Mouse (Mus musculus) liver, embryonic 14.5 days (tissue): ENCODE measurements around the gene Kin. TPM values are rescaled to one million over a fixed set of nuclear protein-coding genes. Genes with fewer than 3 reads are reported as not detected.

Experiments
- ATAC-seq: fragments of 200-750 bp; cut with Nextera tagmentation; 2 replicates; pipeline ENCODE4 v1.8.0; 2017; ENCODE audit warnings: moderate number of reproducible peaks, mild to moderate bottlenecking, moderate library complexity; ENCODE audit not compliant: insufficient read depth
- DNase-seq, 3 experiments: peaks; one replicate each; pipeline ENCODE4 v3.0.0-alpha.2; 2012 to 2013; ENCODE audit warnings: low read depth in 3 of 3, low spot score in 3 of 3
- H3K27ac ChIP-seq: fragments of 300-500 bp; sonication (generic); 2 replicates; pipeline ENCODE4 v1.5.1; 2014; ENCODE audit warnings: moderate library complexity, mild to moderate bottlenecking, control low read depth, inconsistent platforms
- H3K27me3 ChIP-seq: fragments of 300-500 bp; sonication (generic); 2 replicates; pipeline ENCODE4 v1.6.1; 2014; ENCODE audit warnings: mild to moderate bottlenecking, low read length, moderate library complexity; ENCODE audit not compliant: control insufficient read depth, insufficient read depth
- H3K36me3 ChIP-seq: fragments of 300-500 bp; sonication (generic); replicated peaks from 2 replicates; pipeline ENCODE4 v1.6.1; 2014; ENCODE audit warnings: low read depth; ENCODE audit not compliant: control insufficient read depth, insufficient read depth
- H3K4me1 ChIP-seq, 2 experiments: fragments of 200-500 bp in 1 of 2; fragments of 300-500 bp in 1 of 2; sonication (generic) in 1 of 2; replicated peaks; 2 replicates each; pipeline ENCODE4 v1.6.1; 2012 to 2014; ENCODE audit warnings: antibody characterized with exemption in 1 of 2, inconsistent platforms in 1 of 2, low read length in 1 of 2; ENCODE audit not compliant: control insufficient read depth in 2 of 2, insufficient read depth in 2 of 2
- H3K4me2 ChIP-seq: fragments of 300-500 bp; sonication (generic); 2 replicates; pipeline ENCODE4 v1.6.1; 2014; ENCODE audit warnings: low read depth, mild to moderate bottlenecking, control low read depth, moderate library complexity
- H3K4me3 ChIP-seq, 2 experiments: fragments of 200-500 bp in 1 of 2; fragments of 300-500 bp in 1 of 2; sonication (generic) in 1 of 2; 2 replicates each; pipeline ENCODE4 v1.5.1; 2012 to 2014; ENCODE audit warnings: low read depth in 2 of 2, low read length in 2 of 2, mild to moderate bottlenecking in 2 of 2, control low read depth in 1 of 2, inconsistent platforms in 1 of 2, moderate library complexity in 1 of 2; ENCODE audit not compliant: insufficient read depth in 1 of 2
- H3K9ac ChIP-seq: fragments of 300-500 bp; sonication (generic); replicated peaks from 2 replicates; pipeline ENCODE4 v1.6.1; 2014; ENCODE audit warnings: mild to moderate bottlenecking, control low read depth, moderate library complexity
- H3K9me3 ChIP-seq: fragments of 300-500 bp; sonication (generic); 2 replicates; pipeline ENCODE4 v1.6.1; 2016; ENCODE audit warnings: low read length, mixed read lengths; ENCODE audit not compliant: control insufficient read depth
- CTCF ChIP-seq: IDR thresholded peaks from 2 replicates; pipeline ENCODE4 v1.5.1; 2016; ENCODE audit warnings: antibody characterized with exemption, low read depth, control low read depth
- EP300 ChIP-seq: IDR thresholded peaks from 2 replicates; pipeline ENCODE4 v1.6.1; 2016; ENCODE audit warnings: antibody characterized with exemption, low read depth
- WGBS: fragments of 180-500 bp; shearing (Covaris S2); extraction: QIAGEN DNeasy Blood & Tissue Kit; methylation state at CpG from one replicate; pipeline ENCODE4 v1.1.7; 2014; ENCODE audit not compliant: insufficient replicate concordance; 5-methylcytosine and 5-hydroxymethylcytosine counted together
- polyA plus RNA-seq, 2 experiments: library from polyadenylated mRNA; depleted of rRNA in 1 of 2; stranded (reverse) in 1 of 2; unstranded in 1 of 2; fragments of >200 nt; fragmentation: Nextera tagmentation in 1 of 2; extraction: Ambion mirVana in 1 of 2; gene quantifications; 2 replicates each; pipeline versions ENCODE4 v1.2.1 to v1.2.3; 2012 to 2014

The Kin gene
- polyA plus RNA-seq, 2 experiments, result 8.7 to 14.6 TPM

DNA sequence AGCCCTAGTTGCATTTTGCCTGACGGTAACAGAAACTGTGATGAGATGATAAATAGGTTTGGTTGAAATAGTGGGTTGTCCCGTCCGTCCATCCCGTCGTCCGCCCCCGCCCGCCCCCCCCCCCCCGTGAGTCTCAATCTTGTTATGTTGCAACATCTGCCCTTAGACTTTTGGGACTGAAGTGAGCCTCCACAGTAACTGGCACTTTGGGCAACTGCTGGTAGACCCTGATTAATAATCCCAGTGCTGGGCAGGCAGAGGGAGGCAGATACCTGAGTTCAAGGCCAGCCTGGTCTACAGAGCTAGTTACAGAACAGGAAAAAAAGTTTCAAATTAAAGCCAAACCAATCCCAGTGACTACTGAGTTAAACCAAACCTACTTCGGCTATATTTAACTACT, 30.9 kb upstream of the Kin start:
- ATAC-seq (no peak), DNase-seq (peak in 1 of 3 experiments; percentile 11)
- Histone ChIP-seq H3K36me3 (0 out of 2 replicates have a peak, but pooled peaks cover 4% of the 10 kb centered on the region), H3K4me3 (peak overlapping the region; percentile 78 to 98), H3K27me3 (no peaks in the 10 kb centered on the region), H3K9me3 (no peaks in the 10 kb centered on the region), H3K4me1 (peaks cover 4 to 10% of the 10 kb centered on the region in 2 experiments), H3K4me2 (peak overlapping the region; percentile 77), H3K27ac (no peak overlapping the region), H3K9ac (peak overlapping the region; percentile 73)
- TF ChIP-seq CTCF (no peak), EP300 (no peak)
- WGBS, result 9% methylated on average over 10 of the region's 10 CpGs

GRCm38 (mm10) chr2:10050878-10051277, 29.5 kb upstream of the Kin start:
- ATAC-seq, result no peak

GRCm38 (mm10) chr2:10051996-10052395, 28.4 kb upstream of the Kin start:
- ATAC-seq, result no peak
- TF ChIP-seq EP300 (no peak), CTCF (no peak)
- Histone ChIP-seq H3K4me2 (no peak overlapping the region), H3K27me3 (no peaks in the 10 kb centered on the region), H3K27ac (no peak overlapping the region), H3K9ac (no peak overlapping the region), H3K9me3 (no peaks in the 10 kb centered on the region), H3K4me1 (peaks cover 4 to 7% of the 10 kb centered on the region in 2 experiments), H3K4me3 (no peak overlapping the region), H3K36me3 (peaks cover 21% of the 10 kb centered on the region)
- no peak for DNase-seq
- 84% methylated on average over 1 of the region's 1 CpGs for WGBS

More at GRCm38 (mm10) chr2:10050878-10051277, 29.5 kb upstream of the Kin start:
- Histone ChIP-seq H3K4me1 (peaks cover 4 to 10% of the 10 kb centered on the region in 2 experiments), H3K4me3 (no peak overlapping the region), H3K4me2 (no peak overlapping the region), H3K36me3 (peaks cover 14% of the 10 kb centered on the region), H3K27me3 (no peaks in the 10 kb centered on the region), H3K27ac (no peak overlapping the region), H3K9me3 (no peaks in the 10 kb centered on the region), H3K9ac (no peak overlapping the region)
- DNase-seq, result no peak
- 71% methylated on average over 3 of the region's 3 CpGs for WGBS
- TF ChIP-seq CTCF (no peak), EP300 (no peak)

- Histone ChIP-seq H3K9ac (no peak overlapping the region), H3K36me3 (peaks cover 75% of the 10 kb centered on the region), H3K4me3 (no peak overlapping the region), H3K4me2 (no peak overlapping the region), H3K4me1 (no peaks in the 10 kb centered on the region), H3K27ac (no peak overlapping the region), H3K9me3 (no peaks in the 10 kb centered on the region), H3K27me3 (no peaks in the 10 kb centered on the region)
- DNase-seq (no peak), ATAC-seq (no peak)
- WGBS, result 69% methylated on average over 5 of the region's 5 CpGs
- TF ChIP-seq CTCF (no peak), EP300 (no peak)
These were observed 21.6 kb upstream of the Kin start for GRCm38 (mm10) chr2:10058836-10059235.

DNA sequence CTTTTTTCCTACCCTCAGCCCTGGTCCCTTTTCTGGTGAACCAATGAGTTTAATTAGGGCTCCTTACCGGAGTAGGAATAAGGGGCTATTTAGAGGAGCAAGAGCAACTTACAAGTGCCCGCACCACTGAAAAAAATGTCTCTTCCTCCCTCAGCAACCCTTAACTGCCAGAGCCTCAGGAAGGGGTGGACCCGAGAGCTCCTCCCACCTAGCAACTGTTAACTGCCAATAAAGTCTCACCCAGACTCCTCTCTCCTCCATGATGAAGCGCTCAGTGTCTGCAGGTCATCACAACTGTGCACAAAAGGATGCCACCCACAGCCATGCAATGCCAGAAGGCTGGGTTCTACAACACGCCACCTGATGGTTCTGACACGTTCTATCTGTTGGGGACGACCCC, 8.6 kb upstream of the Kin start:
- no peak overlapping the region for H3K4me2 ChIP-seq
- WGBS, result 47% methylated on average over 7 of the region's 7 CpGs
- no peaks in the 10 kb centered on the region for H3K9me3 ChIP-seq
- no peak overlapping the region for H3K4me3 ChIP-seq
- TF ChIP-seq EP300, result no peak
- no peak for DNase-seq
- no peak overlapping the region for H3K27ac ChIP-seq
- H3K9ac ChIP-seq, result no peak overlapping the region
- ATAC-seq, result no peak; the same call in 1 of the 2 replicates
- peaks cover 0 to 13% of the 10 kb centered on the region in 2 experiments; a peak in 2 of 4 replicates for H3K4me1 ChIP-seq
- no peaks in the 10 kb centered on the region for H3K27me3 ChIP-seq
- peaks cover 18% of the 10 kb centered on the region for H3K36me3 ChIP-seq
